Mouse (Mus musculus) spleen, postnatal 4 days (tissue): ENCODE data around the gene Strip2.

Experiments
- DNase-seq, 2 experiments: peaks; one replicate each; pipeline ENCODE4 v3.0.0; 2022; ENCODE audit warnings: low spot score in 2 of 2

The Strip2 gene

GRCm38 (mm10) chr6:29916530-29917382 lies at the start of gene Strip2:
Strip2 (plus strand) TSS chr6:29917012.
- peak; percentile 92 to 97 for DNase-seq

- DNase-seq: no peak
Measured at GRCm38 (mm10) chr6:29868341-29868895, 48.4 kb upstream of the Strip2 start.

GRCm38 (mm10) chr6:29873654-29874053 lies 43.2 kb upstream of the Strip2 start:
- DNase-seq: no peak

GRCm38 (mm10) chr6:29875576-29875975 lies 41.2 kb upstream of the Strip2 start:
- DNase-seq: no peak

- DNase-seq: no peak
Measured at GRCm38 (mm10) chr6:29876782-29877181, 40.0 kb upstream of the Strip2 start.

DNA sequence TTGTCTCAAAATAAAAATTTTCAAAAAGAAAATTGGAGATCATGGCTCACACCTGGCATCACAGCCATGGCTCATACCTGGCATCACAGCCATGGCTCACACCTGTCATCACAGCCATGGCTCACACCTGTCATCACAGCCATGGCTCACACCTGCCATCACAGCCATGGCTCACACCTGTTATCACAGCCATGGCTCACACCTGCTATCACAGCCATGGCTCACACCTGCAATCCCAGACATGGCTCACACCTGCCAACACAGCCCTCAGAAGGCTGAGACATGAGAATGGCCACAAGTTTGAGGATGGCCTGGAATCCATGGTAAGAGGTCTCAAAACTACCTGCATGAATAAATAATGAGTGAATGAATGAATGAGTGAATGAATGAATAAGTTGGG lies 37.2 kb upstream of the Strip2 start:
- DNase-seq: no peak

DNA sequence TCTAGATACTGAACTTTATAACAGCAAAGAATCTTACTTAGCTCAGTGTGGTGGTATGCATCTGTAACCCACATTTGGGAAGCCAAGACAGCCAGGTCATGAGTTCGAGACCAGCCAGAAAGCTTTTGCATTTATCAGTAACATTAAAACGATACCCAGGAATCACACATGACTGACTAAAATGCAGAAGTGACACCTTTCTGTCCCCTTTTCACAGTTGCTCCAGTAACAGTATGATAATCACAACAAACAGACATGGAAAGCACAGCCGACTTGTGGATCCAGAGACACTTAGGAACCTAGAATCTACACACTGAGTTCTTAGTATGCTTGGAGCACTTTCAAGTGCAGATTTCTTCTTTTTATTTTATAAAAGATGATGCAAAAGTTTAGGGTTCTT lies 36.0 kb upstream of the Strip2 start:
- no peak for DNase-seq

- no peak for DNase-seq
Measured at GRCm38 (mm10) chr6:29881936-29882335, 34.9 kb upstream of the Strip2 start.

GRCm38 (mm10) chr6:29882870-29883269 lies 33.9 kb upstream of the Strip2 start:
- no peak for DNase-seq

GRCm38 (mm10) chr6:29891151-29891550 lies 25.7 kb upstream of the Strip2 start:
- DNase-seq: no peak

DNA sequence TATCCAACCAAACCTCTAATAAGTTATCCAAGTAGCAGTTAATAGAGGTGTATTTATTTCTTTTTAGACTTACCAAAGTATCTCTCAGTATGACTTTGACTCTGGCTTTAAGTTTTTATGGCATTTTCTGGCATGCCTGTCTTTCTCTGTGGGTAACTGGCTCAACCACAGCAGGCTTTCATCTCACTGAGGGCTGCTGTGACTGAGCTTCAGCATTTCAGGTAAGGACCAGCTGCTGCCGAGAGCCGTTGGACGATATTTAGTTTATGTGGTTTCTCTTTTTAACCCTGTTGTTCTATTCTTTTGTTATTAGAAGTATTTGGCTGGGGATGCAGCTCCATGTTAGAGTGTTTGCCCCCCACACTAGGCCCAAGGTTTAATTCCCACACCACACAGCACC lies 19.8 kb upstream of the Strip2 start:
- DNase-seq: no peak

GRCm38 (mm10) chr6:29901450-29901849 lies 15.4 kb upstream of the Strip2 start:
- DNase-seq: no peak

- DNase-seq: no peak
Measured at GRCm38 (mm10) chr6:29902256-29902655, 14.6 kb upstream of the Strip2 start.

GRCm38 (mm10) chr6:29903343-29903914 lies 13.4 kb upstream of the Strip2 start:
- DNase-seq: no peak

DNA sequence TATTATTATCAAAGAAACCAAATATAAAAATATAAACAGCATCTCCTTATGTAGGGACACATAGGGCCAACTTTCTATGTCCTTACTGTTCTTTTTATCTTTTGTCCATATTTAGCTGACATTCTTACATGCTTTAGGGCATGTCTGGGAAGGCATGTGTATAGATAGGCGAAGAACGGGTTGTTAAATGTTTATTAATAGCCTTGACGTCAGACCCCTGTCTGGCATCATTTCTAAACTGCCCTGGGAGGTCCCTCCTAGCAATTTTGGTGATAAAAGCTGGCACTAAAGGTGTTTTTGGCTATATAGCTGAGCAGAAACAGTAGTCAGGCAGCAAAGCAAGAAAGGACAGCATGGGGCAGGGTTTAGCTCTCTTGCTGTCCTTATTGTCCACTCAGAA lies 12.5 kb upstream of the Strip2 start:
- no peak for DNase-seq

GRCm38 (mm10) chr6:29910631-29911030 lies 6.2 kb upstream of the Strip2 start:
- no peak for DNase-seq

DNA sequence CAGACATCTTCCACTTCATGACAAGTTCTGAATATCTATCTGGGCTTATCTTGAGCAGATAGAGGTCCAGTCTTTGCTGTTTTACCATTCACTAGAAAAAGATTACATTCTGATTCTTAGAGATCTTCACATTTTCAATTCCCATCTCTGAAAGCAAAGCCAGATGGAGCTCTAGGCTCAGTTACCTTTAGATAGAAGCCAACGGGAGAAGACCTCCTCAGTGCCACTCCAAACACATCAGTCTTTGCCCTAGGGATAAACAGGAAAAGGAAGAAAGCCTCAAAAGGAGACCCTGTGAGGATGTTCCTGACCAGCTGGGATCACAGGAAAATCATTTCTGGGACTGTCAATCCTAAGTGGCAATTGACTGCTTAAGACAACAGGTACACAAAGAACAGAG lies 3.1 kb upstream of the Strip2 start:
- no peak for DNase-seq

GRCm38 (mm10) chr6:29914136-29914535 lies 2.7 kb upstream of the Strip2 start:
- DNase-seq: no peak

- no peak for DNase-seq
Measured at GRCm38 (mm10) chr6:29915836-29916235, 976 bp upstream of the Strip2 start.

DNA sequence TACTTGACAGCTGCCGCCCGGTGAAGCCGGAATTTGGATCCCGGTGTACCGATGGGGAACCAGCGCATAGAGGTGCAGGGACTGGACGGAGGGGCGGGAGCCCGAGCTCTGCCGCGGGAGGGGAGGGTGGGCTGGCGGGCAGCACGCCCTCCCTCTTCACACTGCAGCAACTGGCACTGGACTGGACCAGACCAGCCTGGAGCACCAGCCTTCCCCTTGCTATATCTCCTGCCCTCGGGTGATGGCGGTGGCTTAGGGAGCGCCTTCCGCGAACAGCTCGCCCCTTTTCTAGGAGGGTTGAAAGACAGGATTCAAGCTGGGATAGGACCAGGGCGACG lies 540 bp downstream of the Strip2 start:
- DNase-seq: peak in 1 of 2 experiments; percentile 25

- DNase-seq: no peak
Measured at GRCm38 (mm10) chr6:29917947-29918346, 1.1 kb downstream of the Strip2 start.

DNA sequence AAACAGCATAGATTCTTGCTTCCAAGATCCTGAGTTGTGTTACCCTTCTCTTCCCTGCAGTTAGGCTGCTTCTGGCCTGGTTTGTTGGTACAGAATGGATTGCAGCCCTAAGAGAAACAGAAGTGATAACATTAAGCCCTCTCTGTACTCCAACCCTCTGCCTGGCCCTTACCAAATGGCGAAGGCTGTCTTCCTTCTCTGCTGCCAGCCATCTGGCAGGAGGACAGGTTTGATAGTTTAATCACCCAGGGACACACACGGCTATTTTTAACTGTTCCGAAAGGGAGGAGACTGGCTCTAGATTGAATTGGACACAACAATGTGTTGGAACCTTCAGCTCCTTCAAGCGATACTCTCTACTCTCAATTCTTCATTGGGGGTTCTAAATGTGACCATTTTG lies 6.7 kb downstream of the Strip2 start:
- DNase-seq: no peak

- no peak for DNase-seq
Measured at GRCm38 (mm10) chr6:29925594-29926219, 8.9 kb downstream of the Strip2 start.
